Mouse (Mus musculus) brain, embryonic 14.5 days (tissue): ENCODE data around the gene Usp46.

Source experiments
- CTCF ChIP-seq: fragments of 200-500 bp; IDR thresholded peaks from 2 replicates; pipeline ENCODE4 v1.5.1; 2012; ENCODE audit warnings: inconsistent platforms, mild to moderate bottlenecking, moderate library complexity, borderline replicate concordance; ENCODE audit not compliant: insufficient read depth, insufficient read length; ENCODE audit errors: extremely low read depth
- POLR2A ChIP-seq: fragments of 200-500 bp; IDR thresholded peaks from 2 replicates; pipeline ENCODE4 v1.6.1; 2012; ENCODE audit warnings: mild to moderate bottlenecking, inconsistent platforms, borderline replicate concordance; ENCODE audit not compliant: poor library complexity, insufficient read depth, insufficient read length, severe bottlenecking; ENCODE audit errors: extremely low read depth

- no peak for TF ChIP-seq CTCF
- no peak for TF ChIP-seq POLR2A
These were observed 13.5 kb upstream of the Usp46 start for GRCm38 (mm10) chr5:74081756-74082155.
